Mouse (Mus musculus): ENCODE measurements at regions not wholly inside any gene's neighbourhood (a gene's known extent, or its start where the extent isn't known, plus 50 kb on each side); places are given as distances from the start of the nearest gene placed in this dataset.

DNA sequence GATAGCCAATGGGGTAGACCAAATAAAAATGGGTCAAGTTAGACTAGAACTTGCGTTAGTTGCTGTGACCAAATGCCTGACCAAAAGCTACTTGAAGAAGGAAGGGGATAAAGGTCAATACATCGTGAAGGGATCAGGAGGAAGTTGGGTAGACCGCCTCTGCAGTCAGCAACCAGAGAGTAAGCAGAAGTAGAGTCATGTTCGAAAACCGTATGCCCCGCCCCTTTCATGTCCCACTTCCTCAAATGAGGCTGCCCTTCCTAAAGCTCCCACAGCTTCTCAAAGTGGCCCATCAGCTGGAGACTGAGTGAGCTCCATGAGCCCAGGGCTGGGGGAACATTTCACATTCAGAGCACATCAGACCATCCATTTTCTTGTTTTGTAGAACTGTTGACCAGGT, 301.2 kb upstream of the Ppp2r3a start:
- TF ChIP-seq CTCF (conservative IDR thresholded peaks at IDR 0.05; ENCODE audit: insufficient read depth, insufficient read length, low read depth, low read length) (no peak), POLR2A (IDR thresholded peaks at IDR 0.05; ENCODE audit: low read depth, low read length) (no peak)
